Mouse (Mus musculus): ENCODE measurements around the gene Pgbd5. TPM values are rescaled to one million over a fixed set of nuclear protein-coding genes. Genes with fewer than 3 reads are reported as not detected.

The Pgbd5 gene
- total RNA-seq, 2 experiments from 2014 or later: 162 to 176 TPM

- DNase-seq (ENCODE audit: low spot score in 2 of 2): no peak
- intact Hi-C loops (cut with DNase I): no loop called here
Observed at GRCm38 (mm10) chr8:124329690-124330089, 109.8 kb downstream of the Pgbd5 start.

- DNase-seq (ENCODE audit: low spot score in 2 of 2): no peak
- intact Hi-C loops (cut with DNase I): no loop called here
Observed at GRCm38 (mm10) chr8:124328259-124328658, 111.2 kb downstream of the Pgbd5 start.

- intact Hi-C loops (cut with DNase I): loop anchor here (5.0 kb wide), 1 partner anchor 91 kb away; the partner anchor contains the start of gene Galnt2
- peak; percentile 31 to 49 for DNase-seq (ENCODE audit: low spot score in 2 of 2)
Observed at GRCm38 (mm10) chr8:124323356-124323755, 116.1 kb downstream of the Pgbd5 start.

GRCm38 (mm10) chr8:124321227-124321840 is 118.1 kb downstream of the Pgbd5 start:
- intact Hi-C loops (cut with DNase I): loop anchor here (5.0 kb wide), 1 partner anchor 89 kb away; the partner anchor contains the start of gene Galnt2
- peak in 1 of 2 experiments; percentile 33 for DNase-seq (ENCODE audit: low spot score in 2 of 2)

GRCm38 (mm10) chr8:124319316-124319652 is 120.2 kb downstream of the Pgbd5 start:
- intact Hi-C loops (cut with DNase I): no loop called here
- no peak for DNase-seq (ENCODE audit: low spot score in 2 of 2)

Other genes with a start within 250 kb of the Pgbd5 start
- gene Galnt2, start 208.3 kb downstream of the Pgbd5 start, total RNA-seq (2021): 10 to 100 TPM; 67.2 to 70.3 TPM
- 10 to 100 TPM; 30.4 to 32.1 TPM for gene Cog2, start 81.1 kb upstream of the Pgbd5 start, total RNA-seq (2021)
- gene Agt, start 130.0 kb upstream of the Pgbd5 start, total RNA-seq (2021): 10 to 100 TPM; 13.3 to 20.7 TPM
- not detected for gene Capn9, start 136.5 kb upstream of the Pgbd5 start, total RNA-seq (2021)
- gene 2310022B05Rik, start 223.7 kb upstream of the Pgbd5 start, total RNA-seq (2021): 10 to 100 TPM; 50.4 to 60.0 TPM